ENCODE assay signal across 33 mouse cellular contexts in genomic region chr7:101886274-101886673, GRCm38 (mm10). TPM values are rescaled to one million over a fixed set of nuclear protein-coding genes. Genes with fewer than 3 reads are reported as not detected.
"Had no signal": no experiment of that assay in that cellular context is flagged by ENCODE, and none has a peak within 500 bp of the region (broad histone marks: within the 10 kb centered on the region; RNA-seq: fewer than 3 reads in every experiment).

No protein-coding gene starts in this region.

- H3K4me1 ChIP-seq: embryonic facial prominence, embryonic 10.5 days; embryonic facial prominence, embryonic 12.5 days; embryonic facial prominence, embryonic 13.5 days; embryonic facial prominence, embryonic 15.5 days; forebrain, embryonic 12.5 days; forebrain, embryonic 13.5 days; forebrain, embryonic 15.5 days had no signal

- H3K36me3 ChIP-seq: embryonic facial prominence, embryonic 10.5 days; embryonic facial prominence, embryonic 12.5 days; embryonic facial prominence, embryonic 13.5 days; embryonic facial prominence, embryonic 15.5 days; forebrain, embryonic 10.5 days; forebrain, embryonic 12.5 days; forebrain, embryonic 15.5 days; heart, embryonic 10.5 days had no signal

- H3K27ac ChIP-seq: embryonic facial prominence, embryonic 10.5 days; embryonic facial prominence, embryonic 12.5 days; embryonic facial prominence, embryonic 13.5 days; embryonic facial prominence, embryonic 15.5 days; forebrain, embryonic 10.5 days; forebrain, embryonic 12.5 days; forebrain, embryonic 13.5 days; forebrain, embryonic 15.5 days; gastrocnemius, adult 2 months; heart, adult 2 months; heart, embryonic 10.5 days had no signal

- H3K9me3 ChIP-seq: embryonic facial prominence, embryonic 10.5 days; embryonic facial prominence, embryonic 12.5 days; embryonic facial prominence, embryonic 13.5 days; embryonic facial prominence, embryonic 15.5 days; forebrain, embryonic 10.5 days; forebrain, embryonic 12.5 days; forebrain, embryonic 13.5 days; forebrain, embryonic 15.5 days; heart, embryonic 10.5 days had no signal

- DNase-seq: cerebellum, adult 9-10 months; cerebellum, adult 9-11 months; cerebellum, postnatal 10 days; cerebellum, postnatal 14 days; cerebellum, postnatal 25 days; cerebellum, postnatal 36 days; embryo, embryonic 11 days; forebrain, postnatal 0 days; gastrocnemius, adult 2 months; gastrocnemius, postnatal 10 days; gastrocnemius, postnatal 14 days; gastrocnemius, postnatal 25 days; gastrocnemius, postnatal 36 days; heart, adult 11 months; heart, adult 18-20 months; heart, adult 2 months had no signal

- ATAC-seq: forebrain, embryonic 13.5 days; forebrain, embryonic 14.5 days; forebrain, embryonic 15.5 days; forebrain, embryonic 16.5 days; forebrain, postnatal 0 days had no signal

- H3K4me3 ChIP-seq: embryonic facial prominence, embryonic 10.5 days; embryonic facial prominence, embryonic 12.5 days; embryonic facial prominence, embryonic 13.5 days; embryonic facial prominence, embryonic 15.5 days; erythroblast, embryonic 14.5 days; forebrain, embryonic 10.5 days; forebrain, embryonic 12.5 days; forebrain, embryonic 13.5 days; forebrain, embryonic 15.5 days; gastrocnemius, adult 2 months; heart, adult 2 months; heart, embryonic 10.5 days had no signal

- H3K9ac ChIP-seq: embryonic facial prominence, embryonic 12.5 days; embryonic facial prominence, embryonic 13.5 days; embryonic facial prominence, embryonic 15.5 days; forebrain, embryonic 12.5 days; forebrain, embryonic 13.5 days; forebrain, embryonic 15.5 days; forebrain, postnatal 0 days had no signal

RNA-seq across cellular contexts. Expression of gene Folr1, which starts 15.7 kb away (rescaled TPM):
- total RNA-seq: common myeloid progenitor, adult 5-6 weeks; granulocyte monocyte progenitor cell, adult 5-6 weeks; heart, adult 18-20 months; heart, adult 2 months had no signal

RNA-seq across cellular contexts. Expression of gene Tomt, which starts 19.9 kb away (rescaled TPM):
- total RNA-seq: forebrain, postnatal 0 days; gastrocnemius, adult 18-20 months; gastrocnemius, adult 2 months; gastrocnemius, adult 8-10 months; gastrocnemius, postnatal 10 days; gastrocnemius, postnatal 14 days; gastrocnemius, postnatal 25 days; gastrocnemius, postnatal 36 days; granulocyte monocyte progenitor cell, adult 5-6 weeks; heart, adult 18-20 months; heart, adult 2 months; heart, adult 8-10 months had no signal

RNA-seq across cellular contexts. Expression of gene Folr2, which starts 29.3 kb away (rescaled TPM):
- total RNA-seq: common myeloid progenitor, adult 5-6 weeks; granulocyte monocyte progenitor cell, adult 5-6 weeks had no signal
